29 mouse cellular contexts compared by ENCODE assay signal in the genomic region with DNA sequence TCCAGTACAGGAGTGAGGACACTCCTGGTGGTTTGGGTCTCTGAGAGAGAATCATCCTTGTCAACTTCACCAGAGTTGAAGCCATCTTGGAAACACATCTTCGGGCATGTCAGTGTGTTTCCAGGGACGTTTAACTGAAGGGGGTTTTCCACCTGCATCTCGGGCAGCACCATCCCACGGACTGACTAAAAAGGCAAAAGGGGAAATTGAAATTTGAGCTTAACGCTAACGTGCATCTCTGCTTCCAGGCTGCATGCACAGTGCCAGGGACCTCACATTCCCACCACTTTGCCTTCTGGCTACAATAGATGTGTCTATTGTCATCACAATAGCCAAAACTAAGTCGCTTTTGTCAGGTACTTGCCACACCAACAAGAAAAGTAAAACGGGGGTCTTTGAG. TPM values are rescaled to one million over a fixed set of nuclear protein-coding genes. Genes with fewer than 3 reads are reported as not detected.
"Had no signal": no experiment of that assay in that cellular context is flagged by ENCODE, and none has a peak within 500 bp of the region (broad histone marks: within the 10 kb centered on the region; RNA-seq: fewer than 3 reads in every experiment).

No protein-coding gene starts in this region.

- H3K9me3 ChIP-seq: embryonic facial prominence, embryonic 10.5 days; embryonic facial prominence, embryonic 12.5 days; embryonic facial prominence, embryonic 13.5 days; embryonic facial prominence, embryonic 15.5 days; forebrain, embryonic 10.5 days; forebrain, embryonic 12.5 days; forebrain, embryonic 13.5 days; forebrain, embryonic 15.5 days had no signal

- H3K27ac ChIP-seq: embryonic facial prominence, embryonic 10.5 days; embryonic facial prominence, embryonic 12.5 days; embryonic facial prominence, embryonic 13.5 days; embryonic facial prominence, embryonic 15.5 days; forebrain, embryonic 12.5 days; forebrain, embryonic 13.5 days; forebrain, embryonic 15.5 days; gastrocnemius, adult 2 months; heart, adult 2 months had no signal

- H3K9ac ChIP-seq: embryonic facial prominence, embryonic 15.5 days had no signal

- H3K27me3 ChIP-seq: forebrain, embryonic 15.5 days had no signal

- DNase-seq: cerebellum, adult 9-11 months; cerebellum, postnatal 25 days; embryo, embryonic 11 days; forebrain, postnatal 0 days; gastrocnemius, adult 2 months; gastrocnemius, postnatal 25 days; gastrocnemius, postnatal 36 days; heart, adult 11 months; heart, adult 18-20 months; heart, adult 2 months had no signal

- H3K4me3 ChIP-seq: erythroblast, embryonic 14.5 days; heart, adult 2 months had no signal

RNA-seq across cellular contexts. Expression of a gene that starts 0.7 kb away (rescaled TPM):
- total RNA-seq: common myeloid progenitor, adult 5-6 weeks had no signal
- polyA plus RNA-seq: erythroblast, embryonic 14.5 days had no signal

RNA-seq across cellular contexts. Expression of a gene that starts 21.0 kb away (rescaled TPM):
- total RNA-seq: common myeloid progenitor, adult 5-6 weeks; gastrocnemius, adult 18-20 months; gastrocnemius, adult 2 months; gastrocnemius, adult 8-10 months; gastrocnemius, postnatal 10 days; gastrocnemius, postnatal 14 days; gastrocnemius, postnatal 25 days; gastrocnemius, postnatal 36 days; heart, adult 18-20 months; heart, adult 2 months; heart, adult 8-10 months had no signal
- polyA plus RNA-seq: embryonic facial prominence, embryonic 10.5 days; embryonic facial prominence, embryonic 11.5 days; erythroblast, embryonic 14.5 days; forebrain, embryonic 10.5 days; forebrain, embryonic 11.5 days; frontal cortex, adult 2 months had no signal

RNA-seq across cellular contexts. Expression of a gene that starts 29.2 kb away (rescaled TPM):
- total RNA-seq: gastrocnemius, adult 18-20 months; gastrocnemius, adult 2 months; gastrocnemius, adult 8-10 months; gastrocnemius, postnatal 14 days; gastrocnemius, postnatal 25 days; gastrocnemius, postnatal 36 days; gastrocnemius, postnatal 4 days; heart, adult 18-20 months; heart, adult 2 months; heart, adult 8-10 months had no signal
- polyA plus RNA-seq: embryonic facial prominence, embryonic 10.5 days; erythroblast, embryonic 14.5 days; forebrain, embryonic 13.5 days had no signal

RNA-seq across cellular contexts. Expression of a gene that starts 54.6 kb away (rescaled TPM):
- polyA plus RNA-seq: erythroblast, embryonic 14.5 days had no signal
